ENCODE assay signal across 28 mouse cellular contexts in genomic region chr11:65706784-65707183, GRCm38 (mm10).
DNase-seq lines count a peak whose midpoint lies in the region; ATAC-seq lines count a peak whose summit lies in the region.
"Had no signal": no experiment of that assay in that cellular context is flagged by ENCODE, and none has a peak within 500 bp of the region (broad histone marks: within the 10 kb centered on the region; RNA-seq: fewer than 3 reads in every experiment).

No protein-coding gene starts in this region.

- DNase-seq in gastrocnemius, adult 18-20 months (ENCODE audit: low spot score): peak; percentile 20
- DNase-seq in gastrocnemius, postnatal 25 days: no peak
- peak; percentile 11 for DNase-seq in cerebellum, adult 11 months
- DNase-seq in cerebellum, adult 9-10 months: peak; percentile 58
- peak; percentile 40 to 42 for DNase-seq in cerebellum, postnatal 36 days
- DNase-seq in left cerebral cortex, adult 18-20 months (ENCODE audit: low spot score in 2 of 2): no peak
- no peak for DNase-seq in forebrain, embryonic 14.5 days (ENCODE audit: low spot score)
- DNase-seq: adrenal gland, adult 8-10 months; heart, postnatal 14 days; kidney, adult 8-10 months; kidney, postnatal 10 days; lung, embryonic 14.5 days; lung, postnatal 14 days; right cerebral cortex, adult 18-20 months; thymus, adult 2 months; thymus, postnatal 4 days had no signal

- no peak overlapping the region for H3K4me3 ChIP-seq in forebrain, embryonic 14.5 days (ENCODE audit: low read depth, low read length)
- H3K4me3 ChIP-seq: embryonic facial prominence, embryonic 13.5 days; forebrain, embryonic 10.5 days; hindbrain, embryonic 10.5 days; left cerebral cortex, adult 2 months; limb, embryonic 12.5 days; liver, embryonic 15.5 days; midbrain, embryonic 12.5 days; myocyte; neural tube, embryonic 12.5 days had no signal

- H3K4me2 ChIP-seq in forebrain, embryonic 14.5 days (ENCODE audit: low read length): no peak overlapping the region
- H3K4me2 ChIP-seq: embryonic facial prominence, embryonic 13.5 days; limb, embryonic 12.5 days; liver, embryonic 15.5 days; lung, embryonic 14.5 days; midbrain, embryonic 12.5 days; neural tube, embryonic 12.5 days had no signal

- no peak for ATAC-seq in forebrain, embryonic 14.5 days
- ATAC-seq: forebrain, embryonic 16.5 days; hindbrain, embryonic 16.5 days had no signal

- 93% methylated on average over 4 of the region's 4 CpGs for WGBS in forebrain, embryonic 14.5 days

- H3K9me3 ChIP-seq in forebrain, embryonic 14.5 days (replicated peaks; ENCODE audit: control insufficient read depth, low read length): no peaks in the 10 kb centered on the region
- H3K9me3 ChIP-seq: embryonic facial prominence, embryonic 13.5 days; forebrain, embryonic 10.5 days; G1E; hindbrain, embryonic 10.5 days; limb, embryonic 12.5 days; liver, embryonic 15.5 days; midbrain, embryonic 12.5 days; neural tube, embryonic 12.5 days had no signal

- no peak overlapping the region for H3K9ac ChIP-seq in forebrain, embryonic 14.5 days (ENCODE audit: low read length)
- H3K9ac ChIP-seq: embryonic facial prominence, embryonic 13.5 days; limb, embryonic 12.5 days; liver, embryonic 15.5 days; lung, embryonic 14.5 days; midbrain, embryonic 12.5 days; neural tube, embryonic 12.5 days had no signal

- H3K27me3 ChIP-seq in forebrain, embryonic 14.5 days (replicated peaks; ENCODE audit: control insufficient read depth, insufficient read depth, low read length): no peaks in the 10 kb centered on the region
- H3K27me3 ChIP-seq: embryonic facial prominence, embryonic 13.5 days; limb, embryonic 12.5 days; liver, embryonic 15.5 days; midbrain, embryonic 12.5 days; neural tube, embryonic 12.5 days had no signal

- H3K36me3 ChIP-seq in forebrain, embryonic 14.5 days (ENCODE audit: control insufficient read depth, insufficient read depth, low read length): peaks cover 27% of the 10 kb centered on the region

- H3K4me1 ChIP-seq in forebrain, embryonic 14.5 days (ENCODE audit: control insufficient read depth, insufficient read depth, low read length): no peaks in the 10 kb centered on the region
- H3K4me1 ChIP-seq: embryonic facial prominence, embryonic 13.5 days; forebrain, embryonic 10.5 days; hindbrain, embryonic 10.5 days; limb, embryonic 12.5 days; liver, embryonic 15.5 days; midbrain, embryonic 12.5 days; neural tube, embryonic 12.5 days had no signal

- no peak overlapping the region for H3K27ac ChIP-seq in forebrain, embryonic 14.5 days (ENCODE audit: low read depth, low read length)
- H3K27ac ChIP-seq: embryonic facial prominence, embryonic 13.5 days; forebrain, embryonic 10.5 days; hindbrain, embryonic 10.5 days; left cerebral cortex, adult 2 months; limb, embryonic 12.5 days; liver, embryonic 15.5 days; midbrain, embryonic 12.5 days; neural tube, embryonic 12.5 days had no signal

Comparison
In these comparisons a context has a peak if more than half of its experiments do, and no peak if none do; other contexts are left out.
1. DNase-seq: peak in gastrocnemius, adult 18-20 months (single experiment), cerebellum, adult 11 months (single experiment), cerebellum, adult 9-10 months (single experiment) and cerebellum, postnatal 36 days (2 of 2); none in gastrocnemius, postnatal 25 days (single experiment), left cerebral cortex, adult 18-20 months (0 of 2) and forebrain, embryonic 14.5 days (single experiment).